Mouse (Mus musculus) embryonic facial prominence, embryonic 14.5 days (tissue): ENCODE measurements around the gene Gm8909. TPM values are rescaled to one million over a fixed set of nuclear protein-coding genes. Genes with fewer than 3 reads are reported as not detected.

ENCODE experiments used
- ATAC-seq: fragments of 200-750 bp; cut with Nextera tagmentation; 2 replicates; pipeline ENCODE4 v1.8.0; 2017; ENCODE audit warnings: low read depth, moderate number of reproducible peaks, moderate TSS enrichment
- DNase-seq: peaks from one replicate; pipeline ENCODE4 v3.0.0-alpha.2; 2015; ENCODE audit warnings: low spot score
- H3K27ac ChIP-seq: fragments of 300-500 bp; sonication (generic); replicated peaks from 2 replicates; pipeline ENCODE4 v1.5.1; 2014; ENCODE audit warnings: low read depth, mild to moderate bottlenecking, low read length, moderate library complexity
- H3K27me3 ChIP-seq: fragments of 300-500 bp; sonication (generic); replicated peaks from 2 replicates; pipeline ENCODE4 v1.6.1; 2014; ENCODE audit warnings: low read length; ENCODE audit not compliant: control insufficient read depth, insufficient read depth
- H3K36me3 ChIP-seq: fragments of 300-500 bp; sonication (generic); 2 replicates; pipeline ENCODE4 v1.6.1; 2014; ENCODE audit warnings: low read length, mixed read lengths; ENCODE audit not compliant: control insufficient read depth, insufficient read depth
- H3K4me1 ChIP-seq: fragments of 300-500 bp; sonication (generic); 2 replicates; pipeline ENCODE4 v1.6.1; 2014; ENCODE audit warnings: antibody characterized with exemption, low read length; ENCODE audit not compliant: control insufficient read depth, insufficient read depth
- H3K4me2 ChIP-seq: fragments of 300-500 bp; sonication (generic); 2 replicates; pipeline ENCODE4 v1.6.1; 2014; ENCODE audit warnings: low read depth, mild to moderate bottlenecking, low read length, moderate library complexity, mixed read lengths
- H3K4me3 ChIP-seq: fragments of 300-500 bp; sonication (generic); 2 replicates; pipeline ENCODE4 v1.5.1; 2014; ENCODE audit warnings: low read depth, mild to moderate bottlenecking, low read length
- H3K9ac ChIP-seq: fragments of 300-500 bp; sonication (generic); 2 replicates; pipeline ENCODE4 v1.6.1; 2014; ENCODE audit warnings: low read depth, mild to moderate bottlenecking, low read length, moderate library complexity, mixed read lengths
- H3K9me3 ChIP-seq: fragments of 300-500 bp; sonication (generic); 2 replicates; pipeline ENCODE4 v1.6.1; 2016; ENCODE audit warnings: low read length; ENCODE audit not compliant: control insufficient read depth
- WGBS: fragments of 180-500 bp; shearing (Covaris S2); extraction: QIAGEN DNeasy Blood & Tissue Kit; methylation state at CpG from one replicate; pipeline ENCODE4 v1.1.7; 2014; 5-methylcytosine and 5-hydroxymethylcytosine counted together
- polyA plus RNA-seq: library from polyadenylated mRNA; unstranded; fragments of >200 nt; fragmentation: Nextera tagmentation; extraction: Ambion mirVana; gene quantifications from 2 replicates; pipeline ENCODE4 v1.2.1, GENCODE M21; 2014

The Gm8909 gene
- not detected in 2 replicates for polyA plus RNA-seq

DNA sequence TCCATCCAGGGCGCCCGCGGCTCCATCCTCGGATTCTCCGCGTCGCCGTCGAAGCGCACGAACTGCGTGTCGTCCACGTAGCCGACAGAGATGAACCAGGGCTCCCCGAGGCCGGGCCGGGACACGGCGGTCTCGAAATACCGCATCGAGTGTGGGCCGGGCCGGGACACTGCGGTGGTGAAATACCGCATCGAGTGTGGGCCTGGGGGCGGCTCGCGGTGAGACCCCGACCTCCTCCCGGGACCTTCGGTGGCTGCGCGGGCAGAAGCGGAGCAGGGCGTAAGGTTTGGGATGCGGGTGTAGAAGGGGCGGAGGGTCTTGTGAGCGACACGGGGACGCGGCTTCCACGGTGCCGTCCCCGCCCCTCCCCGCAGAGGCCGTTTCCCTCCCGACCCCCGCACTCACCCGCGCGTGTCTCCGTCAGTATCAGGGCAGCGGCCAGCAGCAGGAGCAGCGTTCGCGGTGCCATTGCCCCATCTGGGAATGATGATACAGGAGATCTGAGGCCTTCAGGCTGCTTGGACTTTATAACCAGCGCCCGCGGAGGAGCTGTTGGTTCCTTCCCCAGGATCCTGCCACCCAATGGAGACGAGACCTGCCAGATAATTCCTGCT lies at the start of gene Gm8909:
Gene Gm8909, minus strand, starts transcription at position 499 of the 614 bp plus-strand sequence.
- Histone ChIP-seq H3K4me1 (no peaks in the 10 kb centered on the region), H3K9ac (no peak within 1 kb of the TSS), H3K9me3 (no peaks in the 10 kb centered on the region), H3K36me3 (no peaks in the 10 kb centered on the region), H3K4me2 (peak within 1 kb of the TSS; percentile 49), H3K27ac (no peak within 1 kb of the TSS), H3K4me3 (peak within 1 kb of the TSS; percentile 38), H3K27me3 (peaks cover 63% of the 10 kb centered on the region)
- under 1% methylated on average over 33 of the region's 63 CpGs for WGBS
- no peak for DNase-seq
- no peak for ATAC-seq

DNA sequence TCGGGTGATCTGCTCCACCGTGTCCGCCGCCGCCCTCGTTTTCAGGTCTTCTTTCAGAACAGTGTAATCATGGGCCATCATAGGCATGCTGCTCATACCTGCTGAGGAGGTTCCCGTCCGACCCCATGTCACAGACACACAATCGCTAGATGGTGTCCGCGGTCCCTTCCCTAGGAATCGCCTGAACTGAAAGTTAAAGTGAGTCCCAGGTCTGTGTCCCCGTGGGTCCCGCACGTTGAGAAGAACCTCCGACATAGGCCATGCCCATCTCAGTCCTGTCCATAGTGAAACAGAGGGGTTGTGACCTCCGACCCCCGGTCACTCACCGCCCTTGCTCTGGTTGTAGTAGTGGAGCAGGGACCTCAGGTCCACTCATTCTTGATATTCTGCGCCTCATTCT lies 47.2 kb upstream of the Gm8909 start:
- ATAC-seq, result no peak
- Histone ChIP-seq H3K36me3 (no peaks in the 10 kb centered on the region), H3K4me1 (no peaks in the 10 kb centered on the region), H3K4me2 (no peak overlapping the region), H3K4me3 (no peak overlapping the region), H3K27ac (no peak overlapping the region), H3K27me3 (peaks cover 54% of the 10 kb centered on the region), H3K9ac (no peak overlapping the region), H3K9me3 (no peaks in the 10 kb centered on the region)
- 4% methylated on average over 20 of the region's 20 CpGs for WGBS
- DNase-seq, result no peak

- Histone ChIP-seq H3K4me3 (no peak overlapping the region), H3K9ac (no peak overlapping the region), H3K9me3 (no peaks in the 10 kb centered on the region), H3K27me3 (peaks cover 53% of the 10 kb centered on the region), H3K4me2 (no peak overlapping the region), H3K27ac (no peak overlapping the region), H3K36me3 (no peaks in the 10 kb centered on the region), H3K4me1 (no peaks in the 10 kb centered on the region)
- ATAC-seq, result no peak
- no peak for DNase-seq
Measured at GRCm38 (mm10) chr17:36206846-36207245, 38.5 kb upstream of the Gm8909 start.

DNA sequence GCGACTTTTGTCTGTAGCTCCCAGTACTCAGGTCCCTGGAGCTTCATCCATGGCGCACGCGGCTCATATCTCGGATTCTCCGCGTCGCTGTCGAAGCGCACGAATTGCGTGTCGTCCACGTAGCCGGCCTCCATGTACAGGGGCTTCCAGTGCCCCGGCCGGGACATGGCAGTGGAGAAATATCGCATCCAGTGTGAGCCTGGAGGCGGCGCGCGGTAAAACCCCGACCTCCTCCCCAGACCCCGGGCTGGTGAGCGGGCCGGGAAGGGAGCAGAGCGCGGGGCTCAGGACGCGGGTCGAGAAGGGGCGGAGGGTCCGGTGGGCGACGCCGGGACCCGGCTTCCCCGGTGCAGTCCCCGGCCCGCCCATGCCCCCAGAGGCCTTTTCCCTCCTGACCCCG lies 37.5 kb upstream of the Gm8909 start:
- H3K27ac ChIP-seq, result no peak overlapping the region
- under 1% methylated on average over 29 of the region's 41 CpGs for WGBS
- peaks cover 53% of the 10 kb centered on the region for H3K27me3 ChIP-seq
- peak overlapping the region; percentile 58 for H3K4me2 ChIP-seq
- ATAC-seq (no peak), DNase-seq (no peak)
- no peaks in the 10 kb centered on the region for H3K4me1 ChIP-seq
- no peaks in the 10 kb centered on the region for H3K9me3 ChIP-seq
- peak overlapping the region; percentile 32; the same call in 1 of the 2 replicates for H3K9ac ChIP-seq
- no peaks in the 10 kb centered on the region for H3K36me3 ChIP-seq
- peak overlapping the region; percentile 37 for H3K4me3 ChIP-seq

DNA sequence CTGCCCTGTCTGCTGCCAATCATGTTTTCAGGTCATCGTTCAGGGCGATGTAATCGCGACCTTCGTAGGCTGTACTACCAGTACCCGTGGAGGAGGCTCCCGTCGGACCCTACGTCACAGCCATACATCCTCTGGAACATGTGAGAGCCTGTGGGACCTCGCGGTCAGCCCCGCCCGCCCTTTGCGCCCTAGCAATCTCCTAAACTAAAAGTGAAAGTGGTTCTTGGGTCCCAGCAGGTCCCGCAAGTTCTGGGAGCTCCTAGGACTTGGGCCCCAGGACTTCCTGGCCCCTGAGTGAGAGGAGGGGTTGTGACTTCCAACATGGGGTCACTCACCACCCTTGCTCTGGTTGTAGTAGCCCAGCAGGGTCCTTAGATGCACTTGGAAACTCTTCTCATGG lies 37.1 kb upstream of the Gm8909 start:
- H3K9ac ChIP-seq, result no peak overlapping the region
- H3K27me3 ChIP-seq, result peaks cover 53% of the 10 kb centered on the region
- DNase-seq (peak; percentile 2), ATAC-seq (no peak)
- H3K4me1 ChIP-seq, result no peaks in the 10 kb centered on the region
- 1% methylated on average over 15 of the region's 15 CpGs for WGBS
- H3K36me3 ChIP-seq, result no peaks in the 10 kb centered on the region
- peak overlapping the region; percentile 37 for H3K4me3 ChIP-seq
- H3K9me3 ChIP-seq, result no peaks in the 10 kb centered on the region
- H3K27ac ChIP-seq, result no peak overlapping the region
- peak overlapping the region; percentile 58 for H3K4me2 ChIP-seq

DNA sequence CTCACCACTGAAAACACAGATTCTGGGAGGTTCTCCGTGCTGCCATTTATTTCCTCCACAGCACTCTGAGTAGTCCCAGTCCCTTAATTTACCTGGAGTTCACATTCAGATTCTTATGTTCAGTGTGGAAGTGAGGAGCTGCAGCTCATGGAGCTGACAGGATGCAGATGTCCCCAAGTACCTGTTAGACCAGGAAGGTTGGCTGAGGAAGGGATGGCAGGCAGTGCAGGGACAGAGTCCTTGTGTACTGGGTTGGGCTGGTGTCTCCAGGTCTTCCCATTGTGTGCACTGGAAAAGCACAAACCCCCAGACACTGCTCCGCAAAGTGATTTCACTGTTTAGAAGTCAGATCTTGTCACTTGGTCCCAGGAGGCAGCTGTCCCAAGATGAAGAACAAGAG lies 33.5 kb upstream of the Gm8909 start:
- Histone ChIP-seq H3K27me3 (peaks cover 44% of the 10 kb centered on the region), H3K36me3 (no peaks in the 10 kb centered on the region), H3K4me2 (no peak overlapping the region), H3K4me3 (no peak overlapping the region), H3K27ac (no peak overlapping the region), H3K9ac (no peak overlapping the region), H3K4me1 (no peaks in the 10 kb centered on the region), H3K9me3 (no peaks in the 10 kb centered on the region)
- ATAC-seq (no peak), DNase-seq (no peak)
- 90% methylated on average over 2 of the region's 2 CpGs for WGBS

GRCm38 (mm10) chr17:36198317-36198716 lies 30.0 kb upstream of the Gm8909 start:
- 11% methylated on average over 5 of the region's 5 CpGs for WGBS
- Histone ChIP-seq H3K4me3 (no peak overlapping the region), H3K9me3 (no peaks in the 10 kb centered on the region), H3K4me2 (no peak overlapping the region), H3K27me3 (peaks cover 13% of the 10 kb centered on the region), H3K36me3 (no peaks in the 10 kb centered on the region), H3K9ac (no peak overlapping the region), H3K27ac (no peak overlapping the region), H3K4me1 (no peaks in the 10 kb centered on the region)
- no peak for ATAC-seq
- DNase-seq, result no peak

DNA sequence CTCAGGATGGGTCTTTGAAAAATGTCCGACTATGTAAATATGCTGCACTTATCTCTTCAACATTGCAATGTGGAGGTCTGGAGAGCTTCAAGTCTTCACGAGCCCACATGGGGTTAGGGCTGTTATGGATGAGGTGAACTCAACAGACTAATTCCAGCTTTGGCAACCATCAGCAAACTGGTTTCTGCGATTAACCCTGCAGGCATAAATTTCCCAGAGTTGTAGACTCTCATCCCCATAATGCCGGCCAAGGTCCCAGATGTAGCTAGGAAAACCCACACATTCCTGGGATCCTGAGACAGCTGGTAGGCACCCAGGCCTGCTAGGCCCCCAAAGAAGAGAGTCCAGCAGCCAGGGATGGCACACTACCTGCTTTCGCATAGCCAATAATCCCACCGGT lies 26.1 kb upstream of the Gm8909 start:
- H3K9ac ChIP-seq, result no peak overlapping the region
- H3K4me1 ChIP-seq, result no peaks in the 10 kb centered on the region
- no peak overlapping the region for H3K27ac ChIP-seq
- no peaks in the 10 kb centered on the region for H3K36me3 ChIP-seq
- H3K4me2 ChIP-seq, result no peak overlapping the region
- ATAC-seq, result no peak
- no peak overlapping the region for H3K4me3 ChIP-seq
- WGBS, result 73% methylated on average over 6 of the region's 6 CpGs
- no peak for DNase-seq
- H3K27me3 ChIP-seq, result peaks cover 14% of the 10 kb centered on the region
- no peaks in the 10 kb centered on the region for H3K9me3 ChIP-seq

DNA sequence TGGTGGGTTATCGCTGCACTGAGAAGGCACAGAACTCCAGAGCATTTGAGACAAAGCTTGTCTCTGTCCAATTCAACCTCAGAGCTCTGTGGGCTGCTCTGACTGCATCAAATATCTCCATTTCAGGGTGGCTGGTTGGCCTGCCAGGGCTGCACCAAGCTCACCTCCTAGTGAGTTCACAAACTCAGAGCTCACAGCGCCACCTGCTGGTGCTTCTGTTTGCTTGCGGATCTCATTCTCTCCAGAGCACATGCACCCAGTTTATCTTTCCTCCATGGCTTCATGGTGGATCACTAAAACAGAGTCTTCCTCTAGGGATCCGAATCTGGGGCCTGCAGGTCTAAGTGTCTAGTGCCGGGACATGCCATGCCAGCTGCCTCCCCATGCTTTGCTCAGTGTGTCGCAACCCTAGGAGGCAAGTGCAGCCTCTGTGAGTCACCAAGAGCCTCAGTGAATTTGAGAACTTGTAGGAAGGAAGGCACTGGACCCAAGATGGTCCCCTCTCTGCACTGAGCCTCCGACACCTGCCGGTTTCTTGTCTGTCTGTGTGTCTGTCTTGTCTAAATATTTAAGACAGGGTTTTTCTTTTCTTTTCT lies 25.3 kb upstream of the Gm8909 start:
- H3K4me1 ChIP-seq, result no peaks in the 10 kb centered on the region
- H3K4me2 ChIP-seq, result no peak overlapping the region
- WGBS, result 34% methylated on average over 8 of the region's 8 CpGs
- H3K27ac ChIP-seq, result no peak overlapping the region
- peak; percentile 90 for DNase-seq
- H3K9ac ChIP-seq, result no peak overlapping the region
- H3K9me3 ChIP-seq, result no peaks in the 10 kb centered on the region
- 0 out of 2 replicates have a peak, but pooled peaks have one; percentile 44 for ATAC-seq
- H3K36me3 ChIP-seq, result no peaks in the 10 kb centered on the region
- peaks cover 21% of the 10 kb centered on the region for H3K27me3 ChIP-seq
- no peak overlapping the region for H3K4me3 ChIP-seq
